Mouse (Mus musculus) frontal cortex, postnatal 36 days (tissue): ENCODE data around the gene Tfdp2.
"Not testable (repeated sequence)": the region's sequence is repeated elsewhere in the genome, so short reads cannot be mapped to it uniquely, and the experiment has no call there.

Source experiments
- DNase-seq, 2 experiments: peaks; one replicate each; pipeline ENCODE4 v3.0.0; 2022; ENCODE audit warnings: low spot score in 2 of 2

Tfdp2 gene

DNA sequence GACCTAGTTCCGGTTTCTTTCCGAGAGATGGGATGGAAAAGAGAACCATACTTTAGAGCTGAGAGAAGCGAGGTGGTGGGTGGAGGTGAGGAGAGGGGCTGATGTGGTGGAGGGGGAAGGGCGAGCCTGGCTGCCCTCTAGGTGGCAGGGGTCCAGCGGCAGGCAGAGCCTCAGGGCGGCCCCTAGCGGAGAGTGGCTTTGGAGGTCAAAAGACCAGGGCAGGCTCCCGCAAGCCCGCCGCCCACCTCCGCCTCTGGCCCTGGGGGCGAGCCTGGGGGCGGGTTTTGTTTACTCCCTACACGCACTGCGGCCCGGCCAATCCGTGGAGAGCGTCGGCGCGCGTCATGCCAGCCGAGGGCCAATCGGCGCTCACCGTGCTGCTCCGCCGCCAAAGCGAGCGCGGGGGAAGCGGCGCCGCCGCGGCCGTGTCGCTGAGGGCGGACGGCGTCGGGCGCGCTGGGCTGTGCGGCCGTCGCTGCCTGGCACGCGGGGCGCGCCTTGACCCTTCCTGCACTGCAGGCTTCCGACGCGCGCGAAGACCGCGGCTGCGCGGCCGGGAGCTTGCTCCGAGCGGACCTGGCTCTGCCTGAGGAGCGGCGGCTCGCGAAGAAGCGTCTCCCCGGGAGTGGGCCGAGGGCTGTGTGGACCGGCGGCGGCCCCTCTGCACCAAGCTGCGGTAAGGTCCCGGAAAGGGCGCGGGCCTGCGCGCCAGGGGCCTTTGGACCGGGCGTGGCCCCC, at the start of gene Tfdp2:
Gene Tfdp2 (plus strand): TSS at position 391 of the 738 bp plus-strand sequence.
- peak; percentile 84 to 88 for DNase-seq

DNA sequence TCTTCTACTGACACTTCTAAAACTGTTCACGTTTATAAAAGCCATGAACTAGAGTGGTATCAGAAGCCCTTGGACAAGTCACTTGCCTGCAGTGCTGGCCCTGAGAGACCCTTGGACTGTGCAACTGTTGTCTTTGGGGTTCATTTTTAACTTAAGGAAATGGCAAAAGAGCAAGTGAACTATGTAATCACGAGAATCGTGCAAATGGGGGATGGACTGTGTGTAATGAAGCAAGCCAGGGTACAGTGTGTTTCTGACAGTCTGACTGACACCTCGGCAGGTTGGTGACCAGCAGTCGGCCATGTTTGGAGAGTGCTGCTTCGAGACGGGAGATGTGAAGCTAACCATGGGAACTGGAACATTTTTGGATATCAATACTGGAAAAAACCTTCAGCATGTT, 43.3 kb upstream of the Tfdp2 start:
- no peak for DNase-seq

DNA sequence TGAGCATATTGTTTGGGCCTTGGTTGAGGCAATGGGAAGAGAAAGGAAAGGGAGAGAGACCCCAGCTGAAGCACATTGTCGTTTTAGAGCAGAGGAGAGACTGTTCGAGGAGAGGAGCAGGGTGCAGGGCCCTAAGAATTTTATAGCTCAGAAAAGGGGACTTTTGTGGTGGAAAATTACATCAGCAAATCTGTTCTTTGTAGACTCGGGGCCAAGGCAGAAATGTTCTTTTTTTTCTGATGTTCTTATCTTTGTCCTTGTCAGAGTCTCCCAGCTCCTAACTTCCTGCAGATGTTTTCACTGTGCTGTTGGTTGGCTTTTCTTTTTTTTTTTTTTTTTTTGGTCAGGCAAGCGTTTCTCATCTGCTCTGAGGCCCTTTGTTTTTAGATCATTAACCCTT, 37.6 kb upstream of the Tfdp2 start:
- DNase-seq, result no peak

DNA sequence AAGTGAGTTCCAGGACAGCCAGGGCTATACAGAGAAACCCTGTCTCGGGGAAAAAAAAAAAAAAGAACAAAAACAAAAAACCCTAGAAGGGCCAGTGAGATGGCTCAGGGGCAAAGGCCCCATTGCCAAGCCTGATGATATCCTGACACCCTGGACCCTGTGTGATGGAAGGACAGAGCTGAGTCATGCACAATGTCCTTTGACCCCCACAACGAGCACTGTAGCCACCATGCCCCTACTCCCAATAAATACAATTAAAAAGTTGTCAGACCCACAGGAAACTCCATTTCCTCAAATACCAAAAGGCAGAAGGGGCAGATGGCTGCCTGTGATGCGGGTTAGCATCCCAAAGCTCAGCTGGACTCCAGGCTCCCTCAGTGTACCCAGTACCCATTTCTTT, 37.0 kb upstream of the Tfdp2 start:
- DNase-seq, result no peak

DNA sequence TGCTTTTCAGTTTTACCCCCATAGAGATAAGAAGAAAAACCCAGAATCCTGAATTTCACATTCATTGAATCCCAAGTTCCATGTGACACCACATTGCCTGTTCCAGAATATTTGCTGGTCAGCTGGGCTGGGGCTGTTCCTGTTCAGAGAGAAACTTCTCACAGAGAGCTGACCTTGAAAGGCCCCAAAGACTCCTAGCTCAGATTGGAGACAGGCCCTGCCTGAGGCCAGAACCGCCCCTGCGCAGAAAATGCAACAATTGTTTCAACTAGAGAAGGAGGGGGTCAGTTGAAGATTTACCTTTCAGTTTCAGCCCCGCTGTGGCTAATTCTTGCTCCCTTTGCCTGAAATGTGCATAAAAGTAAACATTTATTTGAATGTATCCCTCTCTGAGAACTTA, 35.3 kb upstream of the Tfdp2 start:
- DNase-seq, result no peak

DNA sequence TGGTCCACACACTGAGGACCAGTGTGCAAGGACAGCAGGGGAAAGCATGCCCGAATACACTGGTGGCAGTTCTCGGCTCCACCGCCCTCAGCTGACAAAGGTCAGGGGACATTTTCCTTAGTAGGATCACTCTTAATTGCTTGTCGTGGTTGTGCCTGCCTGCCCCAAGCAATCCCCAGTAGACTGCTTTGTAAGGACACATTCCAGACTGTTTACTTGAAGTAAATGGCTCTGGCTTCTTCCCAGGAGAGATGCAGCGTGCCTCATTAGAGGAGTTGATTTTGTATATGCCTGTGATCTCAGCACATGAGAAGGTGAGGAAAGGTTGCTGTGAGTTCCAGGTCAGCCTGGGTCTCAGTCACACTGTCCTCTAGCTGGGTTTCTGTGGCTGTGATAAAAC, 33.7 kb upstream of the Tfdp2 start:
- DNase-seq, result no peak

DNA sequence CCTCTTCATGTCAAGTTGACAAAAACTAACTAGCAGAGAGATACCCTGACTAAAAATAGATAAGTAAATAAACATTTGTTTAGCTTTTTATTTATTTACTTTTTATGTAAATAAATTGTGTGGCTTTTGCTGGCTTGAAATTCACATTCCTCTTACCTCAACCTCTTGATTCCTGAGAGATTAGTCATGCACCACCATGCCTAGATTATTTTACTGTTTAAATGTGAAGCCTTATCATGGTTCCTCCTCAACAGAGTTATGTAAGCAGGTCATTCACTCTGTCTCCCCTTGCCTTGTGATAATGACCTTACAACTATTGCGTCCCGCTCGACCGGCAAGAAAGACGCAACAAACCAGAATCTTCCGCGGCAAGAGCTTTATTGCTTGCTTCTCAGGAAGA, 32.6 kb upstream of the Tfdp2 start:
- DNase-seq, result no peak

DNA sequence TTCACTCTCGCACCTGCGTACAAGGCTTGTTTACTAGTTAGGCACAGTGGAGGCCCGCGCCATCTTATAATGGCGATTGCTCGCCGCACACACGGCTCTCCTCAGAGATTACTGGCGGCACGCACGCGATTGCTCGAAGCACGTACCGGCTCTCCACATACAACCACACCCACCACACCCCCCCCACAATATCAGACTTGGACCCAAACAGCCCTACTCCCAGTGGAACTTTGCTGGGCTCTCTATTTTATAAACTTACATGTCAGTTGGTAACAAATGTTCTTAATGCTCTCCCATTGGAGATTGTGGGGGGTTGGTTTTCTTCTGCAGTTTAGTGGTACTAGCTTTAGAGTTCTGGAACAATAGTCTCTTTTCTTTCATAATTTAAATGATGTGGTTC, 32.1 kb upstream of the Tfdp2 start:
- not testable (repeated sequence) for DNase-seq

DNA sequence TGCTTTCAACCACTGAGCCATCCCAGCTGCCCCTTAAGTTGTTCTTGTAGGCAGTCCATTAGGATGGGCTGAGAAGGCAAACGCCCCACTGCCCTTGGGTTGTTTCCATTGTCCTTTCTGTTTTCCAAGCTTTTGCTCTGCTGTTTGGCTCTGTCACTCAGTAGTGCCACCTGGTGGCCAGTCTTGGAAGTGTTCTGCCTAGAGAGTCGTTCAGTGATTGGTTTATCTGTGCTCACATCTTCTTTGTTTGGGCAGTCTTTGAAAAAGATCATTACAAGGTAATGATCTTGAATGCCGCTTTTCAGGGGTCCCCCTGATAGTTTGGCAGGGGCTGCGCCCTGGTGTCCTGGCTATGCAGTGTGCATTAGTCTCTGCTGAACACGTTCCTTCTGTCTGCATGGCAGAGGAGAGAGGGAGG, 28.9 kb upstream of the Tfdp2 start:
- peak; percentile 15 to 43 for DNase-seq

DNA sequence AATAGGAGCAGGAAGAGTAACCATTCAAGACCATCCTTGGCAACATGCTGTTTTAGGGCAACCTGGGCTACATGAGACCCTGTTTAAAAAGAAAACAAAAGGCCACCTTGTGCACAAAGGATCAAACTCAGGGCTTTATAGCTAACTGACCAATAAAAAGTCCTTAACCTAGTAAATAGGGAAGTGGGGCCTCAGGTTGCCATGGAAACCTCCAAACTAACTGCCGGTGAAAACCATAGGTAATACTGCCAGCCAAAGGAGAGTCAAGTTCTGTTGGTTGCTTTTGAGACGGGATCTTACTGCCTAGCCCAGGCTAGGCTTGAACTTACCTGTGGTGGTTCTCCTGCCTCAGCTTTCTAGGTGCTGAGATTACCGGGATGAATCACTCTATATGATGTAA, 25.5 kb upstream of the Tfdp2 start:
- no peak for DNase-seq

DNA sequence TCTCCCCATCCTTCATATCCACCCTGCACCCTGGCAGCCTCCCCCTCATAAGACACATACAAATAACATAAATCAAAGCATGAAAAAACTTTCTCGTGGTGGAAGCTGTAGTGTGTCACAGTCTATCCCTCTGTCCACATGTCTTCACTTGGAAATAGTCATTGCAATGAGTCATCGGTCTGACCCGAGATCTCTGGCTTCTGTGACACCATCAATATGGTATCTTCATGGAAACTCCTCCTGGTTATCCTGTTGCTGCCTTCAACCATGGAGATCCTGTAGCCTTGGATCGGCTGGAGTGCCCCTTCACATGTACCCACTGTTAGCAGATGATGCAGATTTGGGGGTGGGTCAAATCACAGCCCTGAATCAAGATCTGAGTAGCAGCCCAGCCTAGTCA, 11.2 kb upstream of the Tfdp2 start:
- no peak for DNase-seq

DNA sequence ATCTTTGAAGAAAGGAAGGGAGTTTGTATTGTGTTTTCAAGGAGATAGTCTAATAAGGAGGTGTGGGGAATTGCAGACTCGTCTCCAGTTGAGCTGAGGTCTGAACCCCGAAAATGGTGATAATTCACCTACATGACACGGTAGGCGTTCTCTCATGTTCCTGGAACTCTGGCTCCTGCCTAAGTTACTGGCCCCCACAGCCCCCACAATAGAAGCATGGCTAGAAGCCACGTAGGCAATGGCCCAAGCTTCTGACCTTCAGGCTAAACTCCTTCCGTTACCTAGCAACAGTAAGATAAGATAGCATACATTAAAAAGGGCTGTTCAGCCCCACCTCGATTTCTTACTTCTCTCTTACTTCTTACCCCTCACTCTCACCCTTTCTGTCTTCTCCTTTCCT, 9.4 kb upstream of the Tfdp2 start:
- no peak for DNase-seq

DNA sequence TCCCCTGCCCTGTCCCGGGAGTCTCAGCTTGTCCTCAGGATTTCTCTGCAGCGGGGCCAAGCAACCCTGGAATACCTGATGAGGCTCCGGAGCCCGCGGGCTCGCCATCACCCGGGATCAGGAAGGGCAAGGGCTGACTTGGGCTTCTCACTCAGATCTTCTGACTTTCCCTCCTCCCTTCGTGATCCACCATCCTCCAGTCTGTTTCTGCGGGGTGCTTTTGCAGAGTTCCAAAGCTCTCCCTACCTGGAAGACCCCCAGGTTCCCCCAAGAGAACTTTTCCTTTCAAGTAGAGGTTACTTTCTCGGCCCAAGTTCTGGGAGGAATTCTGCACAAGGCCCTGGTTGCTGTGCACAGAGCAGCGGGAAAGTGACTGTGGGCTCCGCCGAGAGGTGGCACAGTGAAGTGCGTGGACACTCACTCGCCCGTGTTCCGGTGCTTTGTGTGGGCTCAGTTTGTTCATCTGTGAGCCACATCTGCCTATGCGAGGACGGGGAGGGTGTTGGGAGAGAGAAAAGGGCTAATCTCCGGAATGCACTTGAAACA, 634 bp downstream of the Tfdp2 start:
- DNase-seq, result peak; percentile 61 to 69

DNA sequence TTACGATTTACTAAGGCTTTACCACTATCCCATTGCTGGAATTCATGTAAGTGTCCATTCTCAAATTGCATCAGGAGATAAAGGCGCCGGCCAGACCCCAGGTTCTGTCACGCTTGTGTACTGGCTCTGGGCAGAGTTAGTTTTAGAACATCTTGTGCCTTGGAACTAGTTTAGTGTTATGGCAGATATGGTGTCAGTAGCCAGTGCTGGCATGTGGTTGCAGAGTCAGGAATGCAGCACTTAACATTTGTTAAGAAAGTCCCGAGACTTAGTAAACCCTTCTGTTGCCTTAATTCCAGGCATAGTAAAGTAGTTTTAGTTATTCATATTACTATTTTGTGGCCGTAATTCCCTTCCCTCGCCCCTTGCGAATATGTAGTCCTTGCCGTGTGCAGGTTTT, 1.7 kb downstream of the Tfdp2 start:
- DNase-seq, result peak in 1 of 2 experiments; percentile 2

DNA sequence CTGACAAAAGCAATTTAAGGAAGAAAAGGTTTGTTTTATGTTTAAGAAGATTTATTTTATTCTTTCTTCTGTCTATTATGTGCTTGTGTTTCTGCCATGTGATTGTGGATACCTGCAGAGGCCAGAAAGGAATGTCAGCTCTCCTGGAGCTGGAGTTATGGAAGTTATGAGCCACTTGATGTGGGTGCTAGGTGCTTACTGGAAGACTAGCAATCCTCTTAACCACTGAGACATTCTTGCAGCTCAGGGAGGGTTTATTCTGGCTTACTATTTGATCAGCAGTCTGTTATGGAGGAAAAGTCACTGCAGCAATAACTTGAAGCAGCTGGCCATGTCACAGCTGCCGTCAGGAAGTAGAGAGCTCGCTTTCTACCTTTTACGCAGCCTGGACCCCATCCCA, 7.6 kb downstream of the Tfdp2 start:
- no peak for DNase-seq

DNA sequence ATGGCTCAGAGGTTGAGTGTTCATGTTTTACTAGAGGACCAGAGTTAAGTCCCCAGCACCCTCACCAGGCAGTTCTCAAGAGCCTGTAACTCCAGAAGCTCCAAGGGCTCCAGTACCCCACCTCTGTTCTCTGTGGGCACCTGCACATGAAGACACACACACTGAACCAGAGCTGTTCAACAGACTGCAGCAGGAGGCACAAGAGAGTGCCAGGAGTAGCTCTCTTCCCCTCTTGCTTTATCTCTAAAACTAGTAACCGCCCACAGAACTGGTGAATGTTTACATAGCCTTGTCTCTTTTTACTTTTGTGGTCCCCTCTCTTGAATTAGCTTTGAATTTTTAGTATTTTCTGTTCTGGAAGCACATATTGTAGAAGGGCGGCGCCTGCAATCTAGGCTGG, 11.4 kb downstream of the Tfdp2 start:
- no peak for DNase-seq

DNA sequence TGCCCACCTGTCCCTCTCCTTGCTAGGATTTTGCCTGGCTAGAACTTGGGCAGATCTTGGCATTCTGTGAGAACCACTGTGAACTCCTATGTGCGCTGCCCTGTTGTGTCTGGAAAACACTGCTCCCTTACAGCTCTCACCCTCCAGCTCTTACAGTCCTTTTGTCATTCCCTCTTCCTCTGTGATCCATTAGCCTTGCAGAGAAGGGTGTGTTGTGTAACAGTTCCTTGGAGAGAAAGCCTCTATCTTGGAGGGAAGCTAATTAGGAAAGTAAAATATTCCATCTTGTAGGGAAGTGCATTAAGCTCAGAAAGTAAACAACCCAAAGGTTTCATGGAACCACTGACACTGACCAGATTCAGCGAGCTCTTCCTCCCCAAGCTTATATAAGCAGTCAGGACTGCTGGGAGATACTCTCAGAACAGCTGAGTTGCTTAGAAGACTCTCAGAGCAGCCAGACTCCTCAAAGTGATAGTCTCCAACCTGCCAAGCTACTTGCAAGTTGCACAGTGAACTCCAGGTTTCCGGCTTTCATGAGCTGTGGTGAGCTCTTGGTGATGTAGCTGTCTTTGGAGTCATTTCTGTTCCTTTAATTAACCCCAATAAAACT, 17.1 kb downstream of the Tfdp2 start:
- no peak for DNase-seq

DNA sequence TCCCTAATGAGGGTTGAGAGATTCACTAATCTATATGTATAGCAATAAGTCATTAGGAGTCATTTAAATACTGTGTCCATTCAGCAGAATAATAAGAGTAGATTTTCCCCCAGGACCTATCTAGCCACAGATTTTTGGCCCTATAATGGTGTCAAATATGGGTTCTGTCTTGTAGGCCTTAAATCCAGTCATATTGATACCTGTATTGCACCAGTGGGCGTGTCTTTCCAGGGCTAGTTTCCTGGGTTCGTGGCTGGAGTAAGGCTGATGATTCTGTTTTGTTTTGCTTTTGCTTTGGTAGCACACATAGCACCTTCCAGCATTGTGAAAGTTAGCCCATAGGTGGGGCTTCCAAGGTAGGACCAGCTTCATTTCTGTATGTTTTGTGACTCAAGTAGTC, 18.1 kb downstream of the Tfdp2 start:
- DNase-seq, result no peak

DNA sequence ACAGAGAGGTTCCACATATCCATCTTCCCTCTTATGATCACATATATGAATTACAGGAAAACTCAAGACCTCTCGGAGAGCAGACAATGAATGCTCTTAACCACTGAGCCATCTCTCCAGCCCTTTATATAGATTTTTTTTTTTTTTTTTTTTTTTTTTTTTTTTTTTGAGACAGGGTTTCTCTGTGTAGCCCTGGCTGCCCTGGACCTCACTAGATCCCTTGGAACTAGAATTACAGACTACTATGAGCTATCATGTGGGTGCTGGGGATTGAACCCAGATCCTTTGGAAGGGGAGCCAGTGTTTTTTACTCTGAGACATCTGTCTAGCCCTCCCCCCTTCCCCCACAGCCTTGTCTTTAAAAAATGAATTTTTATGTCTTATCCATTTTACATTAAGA, 21.2 kb downstream of the Tfdp2 start:
- DNase-seq, result no peak

DNA sequence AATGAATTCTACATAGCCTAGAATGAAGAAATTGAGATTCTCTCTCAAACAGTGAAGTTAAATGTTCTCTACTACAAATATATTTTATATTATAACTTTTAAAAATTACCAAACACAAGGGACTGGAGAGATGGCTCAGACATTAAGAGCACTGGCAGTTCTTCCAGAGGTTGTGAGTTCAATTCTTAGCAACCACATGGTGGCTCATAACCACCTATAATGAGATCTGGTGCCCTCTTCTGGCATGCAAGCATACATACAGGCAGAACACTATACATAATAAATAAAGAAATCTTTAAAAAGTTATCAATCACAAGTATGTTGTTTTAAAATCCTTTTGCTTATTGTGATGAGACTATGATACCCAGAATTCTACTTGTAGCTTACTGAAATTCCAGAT, 21.7 kb downstream of the Tfdp2 start:
- no peak for DNase-seq

DNA sequence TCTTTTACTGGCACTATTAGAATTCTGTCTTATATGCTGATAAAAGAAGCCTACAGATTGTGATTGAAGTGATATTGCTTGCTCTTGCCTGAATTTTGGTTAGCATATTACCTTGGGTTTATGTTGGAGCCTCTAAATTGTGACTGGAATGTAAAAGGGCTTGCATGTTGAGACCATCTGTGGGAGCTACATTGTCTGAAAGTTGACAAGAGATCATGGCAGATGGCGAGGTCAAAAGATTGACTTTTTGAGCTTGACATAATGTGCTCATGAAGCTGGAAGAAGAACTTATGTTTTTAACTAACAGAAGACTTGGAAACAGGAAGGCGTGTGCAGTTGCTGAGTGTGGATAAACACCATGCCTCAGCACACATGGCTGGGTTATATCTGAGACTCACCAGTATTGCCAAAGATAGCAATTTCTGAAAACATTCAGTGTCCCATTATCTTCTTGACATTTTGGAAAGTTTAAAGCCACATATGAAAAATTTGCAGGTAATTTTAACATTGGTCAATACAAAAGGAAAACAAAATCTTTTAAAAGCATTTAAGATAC, 23.1 kb downstream of the Tfdp2 start:
- no peak for DNase-seq

DNA sequence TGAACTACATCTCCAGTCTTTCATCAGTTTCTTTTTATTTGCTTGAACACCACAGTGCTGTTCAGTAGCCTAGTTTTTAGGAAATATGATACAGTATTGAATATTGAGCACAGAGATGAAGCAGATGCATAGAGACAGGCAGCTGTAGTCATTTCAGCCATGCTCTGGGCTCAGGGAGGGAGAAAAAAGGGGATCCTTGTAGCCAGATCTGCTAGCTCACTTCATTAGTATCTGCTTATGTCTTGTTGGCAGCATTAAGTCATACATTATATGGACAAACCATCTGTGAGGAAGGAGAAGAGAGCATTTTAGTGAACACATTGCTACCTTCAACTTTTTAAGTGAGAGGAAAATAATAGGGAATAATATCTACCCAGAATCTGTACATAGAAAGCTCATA, 24.3 kb downstream of the Tfdp2 start:
- no peak for DNase-seq

DNA sequence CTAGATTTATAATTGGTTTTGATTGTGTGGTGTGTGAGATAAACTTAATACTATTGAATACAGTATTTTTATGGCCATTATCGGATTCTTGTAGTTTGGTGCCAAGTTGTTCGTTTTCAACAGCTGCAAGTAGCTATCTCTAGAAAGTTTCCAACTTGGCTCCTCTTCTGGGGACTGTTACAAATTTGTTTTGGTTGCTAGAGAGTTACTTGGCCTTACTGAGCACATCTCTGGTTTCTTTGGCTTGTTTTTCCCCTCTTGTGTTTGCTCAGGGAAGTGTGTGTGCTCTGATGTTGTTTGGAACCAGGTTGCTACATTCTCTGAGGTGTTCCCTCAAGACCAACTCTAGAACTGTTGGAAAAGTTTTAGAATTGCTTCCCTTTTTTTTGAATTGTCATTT, 27.2 kb downstream of the Tfdp2 start:
- no peak for DNase-seq
